Mouse (Mus musculus): ENCODE measurements around the gene Cops2. TPM values are rescaled to one million over a fixed set of nuclear protein-coding genes. Genes with fewer than 3 reads are reported as not detected.

Gene Cops2
- 10 to 100 TPM; 83.2 to 94.0 (median 90.4) TPM for total RNA-seq (2022)

GRCm38 (mm10) chr2:125858521-125859280 is at the start of gene Cops2, which contains the start of gene Galk2:
Cops2 (minus strand) TSS chr2:125859139.
Galk2 (plus strand) TSS chr2:125859109.
- DNase-seq (ENCODE audit: low spot score): peak; percentile 94

DNA sequence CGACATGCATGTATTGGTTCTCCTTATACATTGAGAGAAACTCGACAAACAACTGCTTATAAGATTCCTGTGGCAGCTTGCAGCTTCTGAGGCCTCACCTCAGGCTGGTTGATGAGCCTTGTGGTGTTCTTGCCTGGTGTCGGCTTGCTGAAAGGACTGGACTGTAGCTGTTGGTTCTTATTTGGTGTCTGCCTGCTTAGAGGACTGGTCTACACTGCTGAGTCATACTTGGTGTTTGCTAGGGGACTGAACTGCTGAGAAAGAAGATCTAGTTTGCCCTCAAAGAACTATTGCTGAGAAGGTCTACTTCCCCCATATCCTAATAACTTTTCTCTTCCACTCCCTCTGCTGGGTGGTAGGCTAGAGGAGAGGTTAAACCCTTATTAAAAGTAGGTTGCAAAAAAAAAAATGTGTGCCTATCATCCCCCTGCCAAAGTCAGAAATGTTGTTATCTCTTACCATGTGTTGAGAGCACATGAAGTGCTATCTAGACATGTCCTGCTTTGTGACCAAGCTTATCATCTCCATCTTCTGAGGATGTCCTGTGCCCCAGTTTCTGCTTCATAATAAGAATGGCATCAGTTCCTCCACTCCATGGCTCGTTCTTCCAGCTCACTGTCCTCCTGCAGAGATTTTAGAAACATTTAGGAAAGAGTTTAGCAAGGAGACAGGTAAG is 48.8 kb upstream of the Cops2 start:
- no peak for DNase-seq (ENCODE audit: low spot score)

GRCm38 (mm10) chr2:125906407-125907066 is 47.6 kb upstream of the Cops2 start:
- no peak for DNase-seq (ENCODE audit: low spot score)

- DNase-seq (ENCODE audit: low spot score): no peak
These were observed 42.5 kb upstream of the Cops2 start for GRCm38 (mm10) chr2:125901426-125901825.

GRCm38 (mm10) chr2:125900797-125901410 is 42.0 kb upstream of the Cops2 start:
- DNase-seq (ENCODE audit: low spot score): no peak

GRCm38 (mm10) chr2:125896355-125896754 is 37.4 kb upstream of the Cops2 start:
- DNase-seq (ENCODE audit: low spot score): no peak

- DNase-seq (ENCODE audit: low spot score): no peak
These were observed 36.2 kb upstream of the Cops2 start for GRCm38 (mm10) chr2:125895099-125895498.

GRCm38 (mm10) chr2:125893096-125893495 is 34.2 kb upstream of the Cops2 start:
- DNase-seq (ENCODE audit: low spot score): peak; percentile 39

- no peak for DNase-seq (ENCODE audit: low spot score)
These were observed 27.1 kb upstream of the Cops2 start for GRCm38 (mm10) chr2:125885891-125886576.

DNA sequence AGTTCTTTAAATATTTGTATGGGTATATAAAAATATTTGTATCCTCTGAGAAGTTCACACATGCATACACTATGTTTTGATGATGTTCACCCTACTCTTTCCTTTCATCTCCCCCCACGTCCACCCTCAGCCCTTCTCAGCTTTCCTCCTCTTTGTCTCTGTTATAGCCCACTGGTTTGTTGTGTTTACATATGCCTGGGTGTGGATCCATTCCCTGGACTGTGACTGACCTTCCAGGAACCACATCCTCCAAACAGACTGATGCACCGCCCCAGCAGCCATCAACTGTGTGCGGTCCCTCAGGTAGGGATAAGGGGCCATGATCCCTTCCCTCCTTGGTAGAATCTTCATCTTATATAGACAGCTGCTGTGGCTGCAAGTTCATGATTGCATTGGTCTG is 11.2 kb upstream of the Cops2 start:
- no peak for DNase-seq (ENCODE audit: low spot score)

GRCm38 (mm10) chr2:125868301-125868700 is 9.4 kb upstream of the Cops2 start:
- DNase-seq (ENCODE audit: low spot score): no peak

- DNase-seq (ENCODE audit: low spot score): peak; percentile 48
These were observed 7.3 kb upstream of the Cops2 start for GRCm38 (mm10) chr2:125866058-125866740.

- no peak for DNase-seq (ENCODE audit: low spot score)
These were observed 6.6 kb upstream of the Cops2 start for GRCm38 (mm10) chr2:125865585-125865984.

- DNase-seq (ENCODE audit: low spot score): no peak
These were observed 5.6 kb upstream of the Cops2 start for GRCm38 (mm10) chr2:125864551-125864950.

DNA sequence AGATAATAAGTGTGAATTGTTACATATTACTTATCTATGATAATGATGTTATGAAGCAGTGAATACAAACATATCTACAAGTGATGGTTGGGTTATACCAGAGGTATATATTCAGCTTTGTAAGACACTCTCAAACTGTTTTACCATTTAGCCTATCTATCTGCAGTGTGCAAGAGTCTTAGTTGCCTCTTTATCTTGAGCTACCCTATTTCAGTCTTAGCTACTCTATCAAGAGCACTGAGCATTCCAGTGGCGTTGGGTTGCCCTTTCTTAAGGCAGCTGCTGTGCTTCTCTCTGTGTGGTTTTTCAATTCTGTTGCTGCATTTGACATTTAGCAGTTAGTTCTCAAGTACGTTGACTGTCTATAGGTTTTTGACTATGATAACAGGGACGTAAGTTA is 4.9 kb upstream of the Cops2 start:
- no peak for DNase-seq (ENCODE audit: low spot score)

- no peak for DNase-seq (ENCODE audit: low spot score)
These were observed 1.2 kb downstream of the Cops2 start for GRCm38 (mm10) chr2:125857707-125858106.

DNA sequence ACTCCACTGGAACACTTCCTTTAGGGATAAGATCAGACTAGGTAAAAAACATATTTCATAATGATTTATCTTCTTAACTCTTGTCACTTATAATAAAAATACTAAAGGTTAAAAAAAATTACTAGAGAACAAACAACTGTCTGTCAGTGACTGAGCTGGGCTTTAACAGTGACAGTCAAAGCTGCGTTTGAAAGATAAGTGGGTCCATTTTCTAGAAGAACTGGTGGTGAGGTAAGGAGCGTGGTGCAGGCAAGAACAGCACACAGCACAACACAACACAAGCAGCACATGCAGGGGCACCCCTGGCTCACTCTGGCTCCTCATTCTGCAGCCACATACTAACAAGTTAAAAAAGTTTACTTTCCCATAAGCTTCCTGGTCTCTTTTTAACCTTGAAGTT is 7.7 kb downstream of the Cops2 start:
- DNase-seq (ENCODE audit: low spot score): no peak

DNA sequence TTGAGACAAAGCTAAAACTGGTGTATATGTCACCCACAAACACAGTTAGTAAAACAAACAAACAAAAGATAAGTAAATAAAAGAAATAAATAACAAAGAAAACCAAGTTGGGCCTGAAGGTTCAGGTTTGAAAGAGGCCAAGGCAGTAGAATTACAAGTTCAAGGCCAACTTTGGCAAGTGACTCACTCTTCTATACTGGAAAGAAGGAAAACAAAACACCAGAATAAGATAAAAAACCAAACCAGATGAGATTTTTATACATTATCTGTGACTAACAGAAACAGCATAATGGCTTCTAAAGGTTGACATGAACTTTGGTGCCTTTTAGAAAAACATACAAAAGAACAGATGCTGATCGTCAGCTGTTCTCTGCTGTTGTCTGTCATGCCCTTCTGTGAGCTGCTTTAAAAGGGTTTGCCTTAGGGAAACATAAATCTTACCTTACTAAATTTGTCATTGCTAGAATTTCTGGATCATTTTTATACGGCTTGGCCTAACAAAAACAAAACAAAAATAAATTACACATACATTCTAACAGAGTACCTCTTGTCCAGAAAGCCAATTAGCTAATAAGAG is 20.1 kb downstream of the Cops2 start:
- no peak for DNase-seq (ENCODE audit: low spot score)

GRCm38 (mm10) chr2:125838091-125838490 is 20.8 kb downstream of the Cops2 start:
- DNase-seq (ENCODE audit: low spot score): no peak

- no peak for DNase-seq (ENCODE audit: low spot score)
These were observed 29.0 kb downstream of the Cops2 start for GRCm38 (mm10) chr2:125829924-125830323.

- no peak for DNase-seq (ENCODE audit: low spot score)
These were observed 31.0 kb downstream of the Cops2 start for GRCm38 (mm10) chr2:125827898-125828297.
